1 mouse cellular context compared by ENCODE assay signal in the genomic region with DNA sequence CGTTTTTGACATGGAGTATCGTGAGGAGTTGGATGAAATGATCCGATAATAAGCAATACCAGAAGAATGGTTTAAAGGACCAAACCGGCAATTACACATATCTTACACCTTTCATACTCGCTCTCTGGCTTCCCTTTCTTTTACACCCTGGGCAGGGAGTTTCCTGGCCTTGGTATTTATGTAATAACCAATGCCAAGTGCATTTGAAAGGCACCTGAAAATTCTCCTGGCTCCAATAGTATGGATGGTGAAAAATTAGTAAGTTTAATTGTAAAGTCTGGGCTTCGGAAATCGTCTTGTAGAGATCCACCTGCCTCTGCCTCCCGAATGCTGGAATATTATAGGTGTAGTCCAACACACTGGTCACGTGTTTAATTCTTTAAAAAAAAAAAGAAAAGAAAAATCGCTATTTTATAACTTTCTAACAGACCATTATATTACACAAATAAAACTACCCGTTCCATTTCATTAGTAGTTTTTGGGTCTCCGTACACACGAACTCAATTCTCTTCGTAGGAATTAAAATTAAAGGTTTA.
TF ChIP-seq lines count a peak whose summit lies in the region.

No protein-coding gene starts in this region.

TF ChIP-seq in MEL, 35 proteins besides CTCF, POLR2A, EP300 and RAD21:
- no peak for TF ChIP-seq USF2 (IDR thresholded peaks at IDR 0.05; ENCODE audit: borderline replicate concordance in 1 of 2, insufficient read depth in 1 of 2, low read depth in 1 of 2, low read length in 2 of 2)
- TF ChIP-seq MAZ (IDR thresholded peaks at IDR 0.05; ENCODE audit: low read depth, low read length), result no peak
- TF ChIP-seq ZNF384 (IDR thresholded peaks at IDR 0.05; ENCODE audit: low read depth, low read length), result no peak
- no peak for TF ChIP-seq MYB (IDR thresholded peaks at IDR 0.05; ENCODE audit: low read depth, low read length)
- TF ChIP-seq ZMIZ1 (IDR thresholded peaks at IDR 0.05; ENCODE audit: low read depth, low read length), result no peak
- no peak for TF ChIP-seq MYC (IDR thresholded peaks at IDR 0.05; ENCODE audit: low read depth, low read length)
- no peak for TF ChIP-seq ELF1 (IDR thresholded peaks at IDR 0.05; ENCODE audit: low read depth, low read length)
